Mouse (Mus musculus) liver (tissue): Measurements from ENCODE around the gene Gngt2.

ENCODE experiments used
- DNase-seq: peaks from one replicate; pipeline ENCODE4 v3.0.0-alpha.2; 2020; ENCODE audit warnings: mixed read lengths

Gngt2 gene

DNA sequence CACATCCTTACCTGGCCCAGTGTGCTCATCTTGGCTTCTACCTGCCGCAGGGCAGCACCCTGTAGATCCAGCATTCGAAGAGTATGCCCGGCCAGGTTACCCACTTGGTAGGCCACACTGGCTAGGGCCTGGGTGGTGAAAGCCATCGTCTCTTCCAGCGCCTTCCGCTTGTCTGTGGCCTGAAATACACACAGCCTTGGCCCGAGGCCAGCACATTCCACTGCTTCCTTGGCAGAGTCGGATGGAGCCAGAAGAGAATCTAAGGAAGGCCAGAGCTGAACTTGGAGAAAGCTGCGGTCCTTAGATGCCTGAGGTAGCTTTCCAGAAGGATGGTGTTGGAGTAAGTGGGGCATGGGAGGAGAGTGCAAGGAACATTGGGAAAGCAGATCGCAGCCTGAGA, at the start of gene Gngt2:
Gene Gngt2 (plus strand): TSS at position 158 of the 400 bp plus-strand sequence.
- DNase-seq, result peak; percentile 58

DNA sequence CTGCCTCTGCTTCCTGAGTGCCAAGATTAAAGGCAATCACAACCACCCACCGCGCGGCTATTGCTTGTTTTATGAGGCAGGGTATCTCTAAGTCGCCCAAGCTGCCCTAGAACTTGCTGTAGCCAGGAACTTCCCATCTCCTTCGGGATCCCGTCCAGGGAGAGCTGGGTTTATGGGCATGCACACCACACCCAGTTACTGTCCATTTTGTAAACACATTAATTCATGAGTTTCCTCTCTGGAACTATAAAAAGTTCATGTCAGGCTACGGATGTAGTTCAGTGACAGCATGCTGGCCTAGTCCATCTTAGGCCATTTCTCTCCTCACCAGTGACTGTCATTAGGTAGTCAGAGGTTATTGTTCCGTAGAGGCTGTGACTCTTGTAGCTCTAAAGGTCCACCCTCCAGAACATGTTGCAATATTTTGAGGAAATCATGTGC, 47.5 kb upstream of the Gngt2 start:
- DNase-seq, result no peak

DNA sequence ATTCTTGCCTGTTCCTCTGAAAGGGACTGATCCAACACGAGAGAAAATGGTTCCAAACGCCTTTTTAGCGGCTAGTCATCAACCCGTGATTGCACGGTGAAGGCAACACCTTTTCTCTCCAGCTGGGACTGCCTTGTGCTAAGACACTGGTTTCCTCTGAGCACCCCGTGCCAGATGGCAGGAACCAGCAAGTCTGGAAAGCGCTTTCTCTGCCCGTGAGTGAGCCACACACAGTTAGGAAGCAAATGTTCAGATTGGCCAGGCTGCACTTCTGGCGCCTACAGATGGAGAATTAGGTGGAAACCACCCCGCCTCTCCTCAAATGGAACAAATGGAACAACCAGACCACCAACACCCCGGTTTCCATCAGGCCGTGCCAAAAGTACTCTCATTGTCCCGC, 45.2 kb upstream of the Gngt2 start:
- no peak for DNase-seq

DNA sequence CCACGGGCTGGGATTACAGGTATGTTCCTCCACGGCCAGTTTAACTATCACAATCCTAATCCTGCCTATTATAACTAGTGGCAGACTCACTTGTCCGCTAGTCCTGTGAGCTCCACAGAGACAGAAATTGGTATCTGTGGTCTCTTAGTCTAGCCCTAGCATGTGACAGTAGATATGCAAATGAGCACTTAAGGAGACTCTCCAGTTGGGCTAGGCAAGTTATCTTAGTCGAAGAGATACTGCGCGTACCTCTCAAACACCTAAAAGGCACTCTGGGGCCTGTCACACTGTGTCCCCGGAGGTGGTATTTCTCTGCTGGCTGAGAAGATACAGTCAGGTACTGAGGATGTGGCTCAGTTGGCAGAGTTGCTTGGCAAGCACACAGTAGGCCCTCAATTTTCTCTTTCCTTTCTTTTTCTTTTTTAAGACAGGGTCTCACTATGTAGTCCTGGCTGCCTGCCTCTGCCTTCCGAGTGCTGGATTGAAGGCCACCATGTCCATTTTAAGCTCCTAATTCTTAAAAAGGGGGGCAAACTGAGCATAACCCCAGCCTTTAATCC, 44.0 kb upstream of the Gngt2 start:
- peak; percentile 54 for DNase-seq

DNA sequence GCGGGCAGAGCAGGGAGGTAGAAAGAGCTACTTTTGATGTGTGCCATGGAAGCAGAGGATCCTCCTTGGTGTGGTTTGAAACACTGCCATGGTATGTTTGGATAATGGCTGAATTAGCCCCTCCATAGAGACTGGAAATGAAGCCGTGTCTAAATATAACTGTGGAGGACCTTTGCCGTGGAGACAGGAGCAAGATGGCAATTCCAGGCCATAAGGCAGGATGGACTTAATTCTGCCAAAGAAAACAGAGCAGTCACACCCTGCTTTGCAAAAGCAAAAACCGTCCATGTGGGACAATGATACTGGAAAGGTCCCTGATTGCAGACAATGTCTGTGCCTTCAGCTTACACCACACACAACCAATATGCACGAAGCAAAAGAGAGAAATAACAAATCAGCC, 42.8 kb upstream of the Gngt2 start:
- DNase-seq, result no peak

DNA sequence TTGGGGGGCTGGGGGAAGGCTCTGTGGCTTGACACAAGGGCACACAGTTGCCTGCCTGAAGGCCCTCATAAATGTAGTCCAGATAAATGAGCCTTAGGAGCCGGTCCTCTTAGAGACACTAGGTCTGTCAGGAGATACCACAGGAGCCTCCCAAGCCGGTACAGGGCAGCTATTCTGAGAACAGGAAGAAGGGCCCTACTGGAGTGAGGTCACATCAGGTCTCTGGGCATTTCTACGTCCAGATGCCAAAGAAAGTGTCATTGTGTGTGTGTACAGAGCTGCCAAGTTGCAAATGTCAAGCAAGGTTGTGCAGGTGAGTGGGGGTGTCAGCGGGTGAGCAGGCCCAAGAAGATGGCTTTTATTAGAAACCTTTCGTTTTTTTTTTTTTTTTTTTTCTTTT, 41.4 kb upstream of the Gngt2 start:
- no peak for DNase-seq

DNA sequence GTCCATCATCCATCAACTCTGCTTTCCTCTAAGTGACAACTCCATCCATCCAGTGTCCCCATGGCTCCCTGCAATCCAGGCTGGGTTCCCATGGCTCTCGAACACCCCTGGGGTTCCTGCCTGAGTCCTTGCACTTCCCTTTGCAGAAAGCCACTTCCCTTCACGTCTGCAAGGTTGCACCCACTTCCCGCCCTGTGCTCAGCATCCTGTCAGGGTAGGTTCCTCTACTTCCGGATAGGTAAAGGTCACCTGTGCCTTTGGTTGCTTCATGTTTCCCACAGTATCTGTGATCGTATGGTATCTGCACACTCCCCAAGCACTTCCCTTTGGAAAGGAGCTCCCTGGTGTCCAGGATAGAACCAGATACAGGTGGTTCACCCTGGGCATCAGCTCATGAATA, 32.0 kb upstream of the Gngt2 start:
- no peak for DNase-seq

DNA sequence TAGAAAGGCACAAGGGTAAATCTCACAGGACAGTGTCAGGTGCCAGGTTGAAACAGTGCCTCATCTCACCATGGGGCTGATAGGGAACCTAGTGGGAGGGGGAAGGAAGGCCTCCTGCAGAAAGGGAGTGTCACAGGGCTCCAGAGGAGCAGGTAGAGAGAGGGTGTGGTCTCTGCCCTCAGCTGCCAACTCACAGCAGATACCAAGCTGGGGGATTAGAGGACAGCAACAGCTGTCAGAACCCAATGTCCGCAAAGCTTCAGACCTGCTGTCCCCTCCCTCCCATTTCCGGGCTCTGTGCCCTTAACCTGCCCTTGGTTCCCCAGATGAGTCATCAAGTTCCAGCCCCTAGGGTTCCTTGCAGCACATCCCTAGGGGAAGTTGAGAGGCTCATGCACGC, 31.5 kb upstream of the Gngt2 start:
- peak; percentile 87 for DNase-seq

DNA sequence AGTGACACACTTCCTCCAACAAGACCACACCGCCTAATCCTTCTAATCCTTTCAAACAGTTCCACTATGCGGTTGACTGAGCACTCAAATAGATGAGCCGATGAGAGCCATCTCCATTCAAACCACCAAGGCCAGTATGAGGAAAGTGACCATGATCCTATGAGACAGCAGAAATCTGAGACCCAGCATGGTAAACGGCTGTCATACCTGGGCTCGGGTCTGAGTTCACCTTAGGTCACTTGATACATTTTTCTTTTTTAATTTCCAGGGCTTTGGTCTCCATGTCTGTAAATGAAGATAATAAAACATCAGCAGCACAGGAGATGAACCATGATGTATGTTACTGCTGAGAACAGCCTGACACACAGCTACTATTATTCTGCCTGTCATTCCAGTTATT, 29.1 kb upstream of the Gngt2 start:
- DNase-seq, result no peak

DNA sequence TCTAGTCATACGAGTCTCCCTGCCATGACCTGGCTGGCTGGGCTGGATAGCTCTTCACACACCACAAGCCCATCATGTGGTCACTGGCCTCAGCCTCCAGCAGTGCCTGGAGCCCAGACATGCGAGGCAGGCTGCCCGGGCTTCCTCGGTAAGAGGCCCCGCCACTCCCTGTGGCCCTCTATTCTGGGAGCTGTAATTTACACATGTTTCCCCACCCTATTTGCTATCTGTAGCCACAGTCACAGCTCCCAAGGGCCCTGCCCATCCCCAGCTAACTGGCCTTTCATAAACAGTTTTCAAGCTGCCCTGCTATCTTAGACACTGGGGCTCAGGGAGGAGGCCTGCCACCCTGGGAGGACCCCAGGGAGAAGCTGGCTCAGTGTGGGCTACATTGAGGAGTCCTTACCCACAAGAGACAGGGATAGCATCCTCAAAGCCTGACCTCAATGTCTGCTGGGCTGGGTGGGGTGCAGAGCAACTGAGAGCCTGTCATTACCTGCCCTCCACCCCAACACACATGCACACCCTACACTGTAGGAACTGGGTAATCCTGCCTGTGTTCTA, 28.5 kb upstream of the Gngt2 start:
- DNase-seq, result peak; percentile 92

DNA sequence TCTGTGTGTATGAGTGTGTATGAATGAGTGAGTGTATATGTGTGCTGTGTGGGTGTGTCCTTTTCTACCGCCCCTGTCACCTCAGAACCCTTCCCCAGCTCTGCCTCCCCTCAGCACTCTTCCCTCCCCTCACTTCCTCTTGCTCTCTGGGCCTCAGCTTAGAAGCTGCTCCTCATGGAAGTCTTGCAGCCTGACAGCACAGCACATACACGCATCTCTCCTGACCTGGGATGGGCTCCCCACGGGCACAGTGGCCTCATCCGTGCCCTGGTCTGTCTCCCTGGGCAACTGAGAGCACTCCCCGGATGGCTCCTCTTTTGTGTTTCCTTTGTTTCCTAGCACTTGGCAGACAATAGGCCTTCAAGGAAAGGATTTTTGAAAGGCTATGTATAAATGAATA, 27.4 kb upstream of the Gngt2 start:
- DNase-seq, result peak; percentile 47

DNA sequence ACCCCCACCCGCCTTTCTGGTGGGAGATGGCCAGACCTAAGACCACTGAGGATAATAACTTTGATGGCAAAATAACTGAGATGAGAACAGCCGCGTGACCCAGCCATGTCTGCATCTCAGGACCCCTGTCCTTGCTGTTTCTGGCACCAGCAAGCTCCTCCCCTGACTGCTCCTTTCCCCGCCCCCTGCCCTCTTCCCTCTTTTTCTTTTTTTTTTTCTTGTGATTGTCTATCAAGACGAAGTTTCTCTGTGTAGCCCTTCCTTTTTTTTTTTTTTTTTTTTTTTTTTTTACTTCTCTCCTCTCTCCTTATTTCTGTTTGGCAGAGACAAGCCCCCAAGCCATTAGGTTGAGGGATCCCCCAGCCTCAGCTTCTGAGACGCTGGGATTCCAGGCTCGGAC, 26.2 kb upstream of the Gngt2 start:
- DNase-seq, result no peak

DNA sequence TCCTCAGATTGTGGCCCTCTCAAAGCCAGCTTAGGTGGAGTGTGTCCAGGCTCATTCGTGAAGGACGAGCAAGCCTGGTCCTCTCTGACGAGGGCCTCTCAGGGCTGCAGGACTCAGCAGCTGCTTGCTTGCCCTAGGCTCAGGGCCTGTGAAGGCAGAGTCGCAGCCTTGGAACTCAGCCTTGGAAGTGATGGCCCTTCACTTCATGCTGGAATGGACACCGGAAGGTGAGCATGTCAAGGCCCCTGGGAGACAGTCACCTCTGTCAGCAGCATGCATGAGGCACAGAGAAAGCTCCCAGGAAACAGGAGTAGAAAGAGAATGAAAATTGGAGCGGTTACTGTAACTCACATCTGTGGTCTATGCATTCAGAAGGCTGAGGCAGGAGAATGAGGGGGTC, 25.3 kb upstream of the Gngt2 start:
- no peak for DNase-seq

DNA sequence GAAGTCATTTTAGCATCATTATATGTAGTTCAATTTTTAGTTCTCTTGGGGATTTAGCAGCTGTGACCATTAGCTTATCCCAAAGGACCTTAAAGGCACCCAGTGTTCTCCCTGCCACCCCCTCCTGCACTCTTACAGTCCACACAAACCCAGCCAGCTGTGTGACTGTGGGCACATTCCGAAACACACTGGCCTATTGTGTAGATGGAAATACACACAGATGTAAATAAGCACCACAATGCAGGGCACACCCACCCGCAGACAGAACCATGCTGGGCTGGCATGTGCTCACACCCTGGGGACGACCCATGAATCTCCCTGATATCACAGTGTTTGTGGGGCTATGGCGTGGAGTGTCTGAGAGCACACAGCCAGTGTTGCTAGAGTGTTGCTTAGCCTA, 24.8 kb upstream of the Gngt2 start:
- no peak for DNase-seq

DNA sequence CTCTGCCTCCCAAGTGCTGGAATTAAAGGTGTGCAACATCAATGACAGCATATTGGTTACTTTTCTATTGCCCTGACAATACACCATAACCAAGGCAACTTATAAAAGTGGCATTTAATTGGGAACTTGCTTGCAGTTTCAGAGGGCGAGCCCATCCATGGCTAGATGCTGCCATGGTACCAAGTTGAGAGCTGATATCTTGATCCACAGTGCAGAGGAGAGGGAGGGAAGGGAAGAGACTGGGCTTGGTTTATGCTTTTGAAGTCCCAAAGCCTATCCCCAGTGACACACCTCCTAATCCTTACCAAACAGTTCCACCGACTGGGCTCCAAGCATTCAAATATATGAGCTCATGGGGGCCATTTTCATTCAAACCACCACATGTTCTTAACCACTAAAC, 22.9 kb upstream of the Gngt2 start:
- DNase-seq, result no peak

DNA sequence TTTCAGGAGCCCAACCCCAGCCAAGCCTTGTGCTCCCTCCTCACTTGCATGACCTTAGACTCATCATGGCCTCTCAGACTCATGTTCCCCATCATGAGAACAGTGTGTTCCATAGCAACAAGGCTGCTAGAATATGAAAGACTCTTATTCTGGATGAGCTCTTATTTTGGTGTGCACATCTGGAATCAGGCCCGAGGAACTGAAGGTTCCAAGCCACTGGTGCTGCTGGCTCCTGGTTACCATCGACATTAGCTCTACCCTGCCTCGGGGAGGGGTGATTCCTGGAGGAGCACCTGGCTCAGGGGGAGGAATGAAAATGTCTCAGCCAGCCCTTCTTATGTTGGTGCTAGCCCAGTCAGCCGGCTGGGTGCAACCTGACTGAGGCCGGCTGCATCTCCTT, 22.2 kb upstream of the Gngt2 start:
- DNase-seq, result no peak

DNA sequence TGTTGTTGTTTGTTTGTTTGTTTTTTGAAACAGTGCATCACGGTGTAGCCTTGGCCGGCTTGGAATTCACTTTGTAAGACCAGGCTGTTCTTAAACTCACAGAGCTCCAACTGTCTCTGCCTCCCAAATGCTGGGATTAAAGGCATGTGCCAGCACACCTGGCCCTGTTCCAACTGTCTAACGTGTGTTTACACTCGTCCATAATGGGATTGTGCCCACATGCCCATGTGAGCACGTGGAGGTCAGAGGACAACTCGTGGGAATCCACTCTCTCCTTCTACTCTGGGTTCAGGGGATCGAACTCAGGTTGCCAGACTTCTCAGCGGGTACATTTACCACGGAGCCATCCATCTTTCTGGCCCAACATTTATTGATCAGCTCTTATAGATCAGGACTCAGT, 21.6 kb upstream of the Gngt2 start:
- DNase-seq, result no peak

DNA sequence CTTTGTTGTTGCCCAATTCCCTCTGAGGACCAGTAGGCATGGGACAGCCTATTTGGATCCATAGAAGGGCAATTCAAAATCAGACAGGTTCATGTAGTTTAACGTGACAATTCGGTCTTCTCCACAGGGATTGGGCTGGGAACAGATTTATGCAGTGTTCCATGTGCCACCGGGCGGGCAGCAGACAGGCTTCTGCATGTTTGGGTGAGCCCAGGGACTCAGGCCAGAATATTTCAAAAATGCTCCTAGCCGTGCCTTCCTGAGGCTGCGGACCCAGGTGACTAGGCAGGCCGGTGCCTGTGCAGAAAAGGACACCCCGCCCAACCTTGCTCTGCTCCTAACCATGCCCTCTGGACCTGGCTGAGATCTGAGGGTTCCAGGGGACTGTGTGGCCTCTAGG, 17.9 kb upstream of the Gngt2 start:
- no peak for DNase-seq

DNA sequence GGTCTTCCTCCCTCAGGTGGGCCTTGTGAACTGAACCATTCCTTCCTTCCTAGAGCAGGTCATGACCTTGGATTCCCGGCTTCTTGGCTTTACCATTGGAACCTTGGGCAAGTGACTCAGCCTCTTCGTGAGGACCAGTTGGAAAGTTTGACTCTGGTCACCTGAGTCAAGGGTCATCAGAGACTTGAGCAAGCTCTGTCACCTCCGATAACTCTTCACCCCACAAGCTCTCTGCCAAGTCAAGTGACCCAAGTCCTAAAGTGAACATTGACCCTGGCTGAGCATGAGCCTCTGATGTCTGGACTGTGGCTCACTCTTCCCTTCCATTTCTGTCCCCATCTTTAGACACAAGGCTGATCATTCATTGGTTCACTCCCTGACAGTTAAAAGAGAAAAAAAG, 15.5 kb upstream of the Gngt2 start:
- no peak for DNase-seq

DNA sequence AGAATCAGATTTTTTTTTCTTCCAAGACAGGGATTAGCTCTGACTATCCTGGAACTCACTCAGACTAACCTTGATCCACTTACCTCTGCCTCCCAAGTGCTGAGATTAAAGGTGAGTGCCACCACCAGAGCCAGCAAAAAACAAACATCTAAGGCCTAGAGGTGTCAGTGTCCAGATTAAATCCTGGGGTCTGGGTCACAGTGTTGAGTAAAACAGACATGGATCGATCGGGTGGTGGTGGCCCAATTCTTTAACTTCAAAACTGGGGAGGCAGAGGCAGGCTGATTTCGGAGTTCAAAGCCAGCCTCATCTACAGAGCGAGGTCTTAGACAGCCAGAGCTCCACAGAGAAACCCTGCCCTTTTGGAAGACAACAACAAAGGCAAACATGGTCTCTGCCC, 14.6 kb upstream of the Gngt2 start:
- DNase-seq, result no peak

DNA sequence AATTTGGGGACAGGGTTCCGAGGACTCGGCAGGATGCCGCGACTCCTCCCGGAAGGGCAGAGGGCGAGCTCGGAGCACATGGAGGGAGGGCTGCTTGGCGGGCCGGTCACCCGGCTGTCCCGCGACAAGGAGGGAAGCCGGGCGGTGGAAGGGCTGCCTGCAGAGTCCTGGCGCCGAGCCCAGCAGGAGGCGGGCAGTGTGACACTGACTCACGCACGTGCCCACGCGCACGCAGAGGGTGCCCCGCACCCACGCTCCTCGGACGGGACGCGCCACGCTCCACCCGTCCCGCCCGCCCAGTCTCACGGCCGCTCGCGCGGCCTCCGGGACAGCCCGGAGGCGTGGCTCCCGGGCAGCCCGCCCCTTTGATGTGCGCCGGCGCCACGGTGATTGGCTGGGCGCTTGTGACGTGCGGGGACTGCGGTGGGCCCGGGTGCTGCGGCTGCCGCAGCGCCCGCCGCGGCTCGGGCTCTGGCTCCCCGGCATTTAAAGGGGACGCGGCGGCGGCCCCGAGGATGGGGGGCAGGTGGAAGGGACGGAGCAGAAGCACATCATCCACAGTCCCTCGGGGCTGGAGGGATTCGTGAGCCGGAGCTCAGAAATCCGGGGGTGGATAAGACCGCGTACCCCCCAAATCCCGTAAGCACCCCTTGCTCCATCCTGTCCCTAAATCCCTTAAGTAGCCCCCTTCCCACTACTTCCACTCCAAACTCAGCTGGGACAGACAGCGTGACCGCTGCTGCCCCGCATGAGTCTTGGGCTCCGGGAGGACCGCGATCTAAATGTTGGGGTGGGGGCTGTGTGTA, 12.7 kb upstream of the Gngt2 start, which contains the start of gene Phospho1:
Gene Phospho1 (plus strand): TSS at position 429 of the 806 bp plus-strand sequence.
- DNase-seq, result peak; percentile 95

DNA sequence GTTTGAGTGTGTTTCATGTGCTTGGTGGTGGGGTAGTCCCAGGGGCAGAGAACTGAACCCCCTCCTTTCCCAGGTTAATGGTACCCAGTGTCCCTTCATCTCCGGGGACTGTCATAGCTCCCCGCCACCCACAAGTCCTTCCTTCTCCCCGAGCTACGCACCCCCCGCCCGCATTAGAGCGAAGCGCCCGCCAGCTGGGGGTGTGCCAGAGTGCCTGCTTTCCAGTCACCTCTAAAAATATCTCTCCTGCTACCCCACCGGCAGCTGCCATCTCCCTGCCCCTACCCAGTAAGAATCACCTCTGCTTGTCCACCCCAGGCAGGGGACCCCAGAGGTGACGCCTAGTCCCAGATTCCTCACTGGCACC, 12.2 kb upstream of the Gngt2 start:
- peak; percentile 41 for DNase-seq

DNA sequence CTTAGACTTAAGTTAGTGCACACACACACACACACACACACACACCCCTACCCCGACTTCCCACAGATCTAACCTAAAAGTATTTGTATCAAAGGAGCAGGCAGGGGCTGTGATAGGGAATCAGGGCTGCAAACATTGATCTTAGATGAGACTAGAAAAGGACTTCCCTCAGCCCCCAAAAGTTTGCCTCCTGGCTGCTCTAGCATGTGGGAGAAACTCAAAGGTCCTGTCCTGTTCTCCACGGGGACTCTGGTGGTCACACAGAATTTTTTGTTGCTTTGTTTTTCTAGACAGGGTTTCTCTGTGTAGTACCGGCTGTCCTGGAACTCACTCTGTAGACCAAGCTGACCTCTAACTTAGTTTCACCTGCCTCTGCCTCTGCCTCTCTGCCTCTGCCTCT, 11.4 kb upstream of the Gngt2 start:
- DNase-seq, result no peak
